Mouse (Mus musculus): ENCODE measurements at regions not wholly inside any gene's neighbourhood (a gene's known extent, or its start where the extent isn't known, plus 50 kb on each side); places are given as distances from the start of the nearest gene placed in this dataset.
A peak's percentile ranks its signal among the peaks of the same experiment; 100 is the strongest.
"Not testable (repeated sequence)": the region's sequence is repeated elsewhere in the genome, so short reads cannot be mapped to it uniquely, and the experiment has no call there.

GRCm38 (mm10) chr12:36943903-36944302, 164.4 kb upstream of the Meox2 start:
- no peak for DNase-seq

- DNase-seq, result no peak
Measured at GRCm38 (mm10) chr12:36945964-36946363, 162.4 kb upstream of the Meox2 start.

DNA sequence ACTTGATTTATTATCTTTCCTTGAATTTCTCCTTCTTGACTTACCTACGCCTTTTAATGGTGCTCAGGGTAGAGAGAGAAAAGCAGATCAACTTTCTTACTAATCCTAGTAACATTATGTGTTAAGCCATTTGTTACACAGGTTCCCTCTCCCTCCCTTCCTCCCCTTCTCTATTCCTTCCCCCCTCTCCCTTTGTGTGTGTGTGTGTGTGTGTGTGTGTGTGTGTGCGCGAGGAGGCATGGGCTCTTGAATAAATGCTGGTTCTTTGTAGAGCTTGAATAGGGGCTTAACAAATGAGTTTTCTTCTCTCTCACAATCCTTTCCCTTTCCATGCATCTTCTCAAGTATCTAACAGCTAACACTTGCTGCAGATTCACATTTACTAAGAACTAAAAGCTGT, 160.4 kb upstream of the Meox2 start:
- DNase-seq, result no peak

GRCm38 (mm10) chr12:36949096-36949738, 159.1 kb upstream of the Meox2 start:
- DNase-seq, result no peak

DNA sequence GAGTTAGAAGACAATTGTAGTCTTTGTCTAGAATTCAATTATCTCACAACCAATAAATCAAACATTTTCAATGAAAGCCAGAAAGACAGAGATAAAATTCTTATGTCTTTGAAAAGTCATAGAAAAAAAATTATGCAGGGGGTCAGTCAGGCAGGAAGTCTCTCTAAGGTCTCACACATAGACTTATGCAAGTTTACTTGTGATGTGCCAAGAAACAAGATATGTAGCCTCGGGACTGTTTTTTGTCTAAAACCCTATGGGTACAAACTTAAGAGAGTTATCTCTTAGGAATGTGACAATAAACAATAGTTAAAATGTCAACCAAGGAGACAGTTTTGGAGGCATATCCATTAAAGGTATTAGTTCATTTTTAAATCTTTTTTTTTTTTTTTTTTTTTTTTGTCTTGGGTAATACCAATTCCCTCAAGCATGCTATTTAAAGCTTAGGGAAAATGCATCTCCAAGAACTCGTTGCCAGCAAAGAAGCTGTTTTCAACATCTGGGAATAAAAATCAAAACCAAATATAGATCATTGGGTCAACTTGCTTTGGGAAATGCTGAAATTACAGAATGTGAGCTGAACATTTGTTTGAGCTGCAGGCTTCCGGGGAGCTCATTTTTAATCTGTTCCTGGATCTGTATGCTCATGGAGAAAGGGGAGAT, 133.8 kb upstream of the Meox2 start:
- DNase-seq, result no peak

DNA sequence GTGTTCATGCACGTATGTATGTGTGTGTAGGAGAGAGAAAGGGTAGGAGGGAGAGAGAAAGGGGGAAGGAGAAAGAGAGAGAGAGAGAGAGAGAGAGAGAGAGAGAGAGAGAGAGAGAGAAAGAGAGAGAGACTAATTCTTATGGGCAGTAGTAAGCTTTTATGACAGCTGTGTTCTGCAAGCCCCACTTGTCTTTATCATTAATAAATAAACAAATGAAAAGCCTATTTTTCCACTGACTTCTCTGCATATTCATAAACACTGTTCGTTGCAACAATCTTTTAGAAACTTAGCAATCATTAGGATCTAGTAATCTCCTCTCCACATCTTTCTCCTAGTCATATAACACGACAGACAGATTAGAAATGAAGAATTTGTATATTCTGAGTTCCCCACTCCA, 131.2 kb upstream of the Meox2 start:
- no peak for DNase-seq

DNA sequence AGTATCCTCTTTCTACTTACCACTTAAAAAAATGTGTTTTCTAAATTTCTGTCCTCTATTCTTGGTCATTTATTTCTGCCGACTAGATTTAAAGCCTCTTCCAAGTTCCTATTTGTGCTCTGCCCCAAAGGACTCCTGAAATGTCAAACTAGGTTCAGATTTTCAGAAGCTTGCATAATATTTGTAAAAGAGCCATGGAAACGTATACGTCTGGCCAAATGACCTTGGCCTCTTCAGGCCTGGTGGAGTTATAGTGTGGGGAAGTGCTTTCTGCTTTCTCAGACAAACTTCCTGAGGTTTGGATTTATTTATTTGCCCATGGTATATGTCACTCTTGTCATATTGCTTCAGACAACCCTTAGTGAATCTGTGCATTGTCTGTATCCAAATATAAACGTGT, 117.2 kb upstream of the Meox2 start:
- no peak for DNase-seq

DNA sequence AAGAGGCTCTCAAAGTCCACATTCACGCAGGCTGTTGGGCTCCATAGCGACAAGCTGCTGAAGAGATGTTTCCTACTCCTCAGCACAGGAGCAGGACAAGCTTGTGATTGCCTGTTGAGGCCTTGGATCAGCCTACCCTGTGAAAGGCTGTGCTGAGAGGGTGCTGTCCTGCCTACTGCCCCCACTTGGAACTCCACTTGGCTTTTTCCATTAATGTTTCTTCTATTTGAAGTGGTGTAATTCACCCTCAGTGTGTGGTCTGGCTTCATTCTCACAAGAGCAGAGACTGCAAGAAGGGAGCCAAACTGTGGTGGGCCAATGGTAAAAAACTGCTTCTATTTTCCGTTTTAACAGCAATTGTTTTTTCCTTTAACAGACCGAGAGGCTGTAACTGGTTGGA, 116.4 kb upstream of the Meox2 start:
- DNase-seq, result no peak

- no peak for DNase-seq
Measured at GRCm38 (mm10) chr12:37001401-37001800, 106.9 kb upstream of the Meox2 start.

- DNase-seq, result no peak
Measured at GRCm38 (mm10) chr12:37005262-37005661, 103.1 kb upstream of the Meox2 start.

DNA sequence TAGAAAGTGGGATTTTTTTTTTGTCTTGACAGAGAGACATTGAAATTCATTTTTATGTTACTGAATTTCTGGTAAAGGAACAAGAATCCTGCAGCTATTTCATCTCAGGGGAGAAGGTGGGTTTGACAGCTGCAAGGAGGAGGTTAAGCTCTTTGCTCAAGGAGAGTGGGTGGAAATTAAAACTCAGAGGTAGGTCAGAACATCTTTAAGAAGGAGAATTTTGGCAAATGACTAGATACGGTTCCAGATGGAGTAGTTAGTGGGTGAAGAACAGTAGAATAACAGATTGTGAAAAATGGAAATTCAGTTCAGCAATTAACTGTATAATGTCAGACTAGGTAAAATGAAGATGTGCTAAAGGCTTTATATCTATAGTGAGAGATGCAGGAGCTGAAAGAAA, 98.0 kb upstream of the Meox2 start:
- no peak for DNase-seq

- peak; percentile 34 for DNase-seq
Measured at GRCm38 (mm10) chr12:37014401-37014800, 93.9 kb upstream of the Meox2 start.

GRCm38 (mm10) chr12:37014945-37015344, 93.4 kb upstream of the Meox2 start:
- DNase-seq, result not testable (repeated sequence)

- peak; percentile 44 for DNase-seq
Measured at GRCm38 (mm10) chr12:37015474-37016248, 92.7 kb upstream of the Meox2 start.

GRCm38 (mm10) chr12:37047191-37047590, 61.1 kb upstream of the Meox2 start:
- no peak for DNase-seq

GRCm38 (mm10) chr12:37050596-37050995, 57.7 kb upstream of the Meox2 start:
- DNase-seq, result no peak

GRCm38 (mm10) chr12:37057411-37057810, 50.9 kb upstream of the Meox2 start:
- no peak for DNase-seq
